Mouse (Mus musculus) retina, embryonic 14.5 days (tissue): ENCODE data around the gene Fam216a.
"Not testable (repeated sequence)": the region's sequence is repeated elsewhere in the genome, so short reads cannot be mapped to it uniquely, and the experiment has no call there.

ENCODE experiments used
- DNase-seq: peaks from one replicate; pipeline ENCODE4 v3.0.0-alpha.2; 2015; ENCODE audit warnings: low spot score

The Fam216a gene

DNA sequence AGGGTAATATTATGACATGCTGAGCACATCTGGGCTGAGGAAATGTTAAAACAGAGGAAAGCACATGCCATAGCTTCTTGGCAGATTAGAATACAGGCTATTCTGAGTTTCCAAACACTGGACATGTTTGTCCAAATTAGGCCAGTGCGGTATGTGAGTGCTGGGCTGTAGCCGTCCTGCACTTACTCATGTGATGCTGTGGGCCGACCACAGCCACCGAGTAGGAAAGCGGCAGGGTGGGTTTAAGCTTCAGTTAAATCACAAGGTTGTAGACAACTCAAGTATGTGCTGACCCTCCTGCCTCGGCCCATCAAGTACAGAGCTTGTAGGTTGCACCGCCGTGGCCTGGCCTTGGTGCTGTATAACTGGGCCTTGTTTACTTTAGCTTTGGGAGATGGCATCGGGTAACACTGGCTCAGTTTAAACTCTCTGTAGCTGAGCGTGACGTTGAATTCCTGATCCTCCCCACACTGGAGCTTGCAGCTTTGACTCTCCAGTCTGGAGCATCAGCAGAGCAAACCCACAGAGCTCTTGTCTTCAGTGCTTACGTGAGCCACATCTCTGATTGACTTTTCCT lies 51.9 kb downstream of the Fam216a start:
- no peak for DNase-seq

DNA sequence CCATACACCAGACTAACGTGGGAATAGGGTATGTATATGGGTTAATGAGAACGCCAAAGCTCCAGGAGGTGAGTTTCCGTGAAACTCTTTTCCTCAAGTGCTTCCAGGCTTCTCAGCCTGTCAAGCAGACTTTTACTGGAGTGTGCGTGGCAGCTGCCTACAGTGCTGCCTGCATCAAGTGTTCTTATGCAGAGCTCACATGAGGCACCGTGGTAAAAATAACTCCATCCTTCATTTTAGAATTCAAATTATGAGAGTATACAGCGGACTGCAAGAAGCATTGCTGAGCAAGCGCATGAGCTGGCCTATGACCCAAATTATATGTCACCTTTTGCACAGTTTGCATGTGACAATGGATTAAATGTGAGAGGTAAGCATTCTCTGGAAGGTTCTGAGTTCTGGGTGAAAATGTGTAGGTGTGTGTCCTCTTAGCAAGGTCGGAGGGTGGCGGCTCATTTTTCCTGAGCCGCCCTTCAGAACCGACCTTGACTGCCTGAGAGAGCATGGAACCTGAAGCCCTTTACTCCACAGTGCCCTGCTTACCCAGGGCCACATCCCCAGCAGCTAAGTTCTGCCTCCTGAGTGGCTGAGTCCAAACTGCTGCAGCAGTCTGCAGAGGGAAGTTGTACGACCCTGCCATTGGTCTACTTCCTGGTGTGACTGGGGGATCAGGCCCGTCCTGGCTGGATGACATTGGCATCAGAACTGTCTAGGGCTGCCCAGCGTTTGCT lies 52.5 kb downstream of the Fam216a start:
- no peak for DNase-seq

DNA sequence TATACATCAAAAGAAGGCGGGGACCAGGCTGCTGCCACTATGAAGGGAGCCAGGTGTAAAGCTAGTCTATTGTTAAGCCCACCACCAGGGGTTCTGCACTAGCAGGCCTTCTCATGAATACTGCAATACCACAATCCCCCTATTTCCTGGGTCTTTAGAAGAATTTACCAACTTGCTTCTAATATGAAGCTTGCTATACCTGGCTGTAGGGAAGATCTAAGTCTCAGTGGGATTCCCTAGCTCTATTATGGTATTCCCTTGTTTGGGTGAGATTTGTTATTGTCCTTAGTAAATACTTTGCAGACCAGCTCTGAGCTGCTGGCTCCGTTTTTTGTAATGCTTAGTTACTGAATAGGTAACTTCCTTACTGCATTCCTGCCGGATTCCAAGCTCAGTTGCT lies 53.2 kb downstream of the Fam216a start:
- not testable (repeated sequence) for DNase-seq

DNA sequence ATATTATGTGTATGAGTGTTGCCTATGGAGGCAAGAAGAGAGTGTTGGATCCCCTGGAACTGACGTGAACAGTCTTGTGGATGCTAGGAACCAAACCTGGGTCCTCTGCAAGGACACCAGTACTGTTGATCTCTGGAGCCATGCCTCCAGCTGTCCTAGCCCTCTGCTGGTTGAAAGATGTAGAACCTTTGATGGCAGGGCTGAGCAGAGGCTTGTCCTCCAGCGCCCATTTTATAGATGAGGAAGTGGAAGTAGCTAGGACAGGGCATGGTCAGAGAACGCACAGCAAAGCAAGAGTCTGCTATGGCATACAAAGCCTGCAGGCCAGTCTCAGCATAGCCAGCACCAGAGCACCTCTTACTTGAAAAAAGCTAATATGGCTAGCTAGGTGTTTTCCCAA lies 54.1 kb downstream of the Fam216a start:
- peak; percentile 35 for DNase-seq

DNA sequence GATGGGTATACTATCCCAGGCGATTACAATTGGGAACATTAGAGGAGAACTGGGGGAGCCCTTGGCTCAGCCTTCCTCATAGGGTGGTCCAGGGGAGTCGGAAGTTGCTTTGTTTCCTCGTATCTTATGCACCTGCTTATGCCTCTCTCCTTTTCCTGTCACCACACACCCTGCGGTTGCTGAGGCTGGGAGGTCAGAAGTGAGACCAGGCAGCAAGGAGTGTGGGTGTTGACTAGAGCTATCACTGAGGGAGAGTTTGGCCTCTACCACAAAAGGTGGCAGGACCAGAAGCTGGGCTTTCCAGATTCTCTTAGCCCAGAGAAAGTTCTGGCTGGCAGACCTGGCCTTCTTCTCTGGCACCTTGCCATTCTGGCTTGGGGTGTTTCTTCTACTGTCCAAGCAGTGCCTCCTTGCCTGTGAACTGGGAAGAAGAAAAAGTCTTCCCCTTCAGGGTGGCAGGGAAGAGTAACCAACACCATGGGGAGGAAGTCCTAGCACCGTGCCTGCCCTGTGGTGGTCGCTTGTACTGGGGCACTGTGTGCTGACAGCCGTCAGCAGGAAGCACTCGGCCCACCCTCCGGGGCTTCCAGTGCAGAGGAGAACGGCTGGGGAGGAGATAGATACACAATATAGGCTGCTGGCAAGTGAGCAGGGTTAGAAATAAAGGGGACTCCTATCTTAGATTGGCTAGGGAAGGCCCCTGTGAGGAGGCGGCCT lies 54.7 kb downstream of the Fam216a start:
- DNase-seq = no peak

DNA sequence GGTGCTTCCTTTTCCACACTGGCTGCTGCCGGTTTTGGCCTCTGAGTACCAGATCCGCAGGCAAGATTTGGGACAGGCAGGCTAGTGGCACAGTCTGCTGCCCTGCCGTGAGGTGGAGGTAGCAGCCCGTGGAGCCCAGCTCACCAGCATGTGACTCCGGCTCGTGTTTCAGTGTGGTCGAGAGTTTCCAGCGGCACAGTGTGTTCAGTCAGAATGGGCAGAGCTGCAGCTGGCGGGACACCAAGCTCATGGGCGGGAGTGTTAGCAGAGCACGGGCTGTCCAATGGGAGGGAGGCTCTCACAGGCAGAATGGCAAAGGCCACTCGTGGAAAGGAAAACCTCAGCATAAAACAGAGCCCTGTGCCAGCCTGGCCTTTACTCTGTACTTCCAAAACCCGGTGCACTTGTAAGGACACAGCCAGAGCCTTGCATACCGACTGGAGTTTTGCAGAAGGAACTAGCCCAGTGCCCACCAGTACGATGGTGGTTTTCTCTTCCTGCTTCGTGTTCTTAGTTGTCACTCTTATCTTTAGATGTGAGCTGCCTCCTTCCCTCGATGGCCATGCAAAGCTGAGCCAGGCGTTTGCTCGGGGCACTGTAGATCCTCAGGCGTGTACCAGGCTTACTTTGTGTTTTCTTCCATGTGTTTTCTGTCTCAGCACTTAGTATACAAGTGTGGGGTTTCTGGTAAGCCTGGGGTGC lies 57.0 kb downstream of the Fam216a start:
- no peak for DNase-seq
